Mouse (Mus musculus) left cerebral cortex, postnatal 14 days (tissue): ENCODE measurements around the gene Ampd3. TPM values are rescaled to one million over a fixed set of nuclear protein-coding genes. Genes with fewer than 3 reads are reported as not detected.

Source experiments
- microRNA-seq, 2 experiments: library from miRNA; unstranded; fragments of <30 nt; microRNA quantifications; one replicate each; pipeline ENCODE4 v1.2.0; 2022
- total RNA-seq, 2 experiments: library from RNA; stranded (reverse); gene quantifications; 2 replicates each; pipeline ENCODE4 v1.2.3; 2021

Ampd3 gene
- total RNA-seq, 2 experiments from 2014 or later = 23.6 to 28.2 TPM

Small RNA genes within 50 kb of the gene (microRNA-seq; reads per million reads assigned to microRNA genes)
- 0 reads per million in 2 experiments for gene Gm47282

Other genes starting within 250 kb of the Ampd3 start
- gene Sbf2, start 153.3 kb upstream of the Ampd3 start, total RNA-seq = 10 to 100 TPM; 60.2 to 65.5 TPM
- gene Adm, start 140.5 kb upstream of the Ampd3 start, total RNA-seq = 1 to 10 TPM; 2.1 to 3.9 TPM
- gene Rnf141, start 76.3 kb downstream of the Ampd3 start, total RNA-seq = 10 to 100 TPM; 73.5 to 77.7 TPM
- 1 to 10 TPM; 1.7 to 4.3 TPM for gene Lyve1, start 95.0 kb downstream of the Ampd3 start, total RNA-seq
- 1 to 10 TPM; 2.5 to 3.6 TPM for gene Mrvi1, start 214.3 kb downstream of the Ampd3 start, total RNA-seq